Mouse (Mus musculus) embryonic facial prominence, embryonic 12.5 days (tissue): ENCODE results near the gene Akap17b. TPM values are rescaled to one million over a fixed set of nuclear protein-coding genes. Genes with fewer than 3 reads are reported as not detected.
A peak's percentile ranks its signal among the peaks of the same experiment; 100 is the strongest.

Experiments used
- ATAC-seq: fragments of 200-750 bp; cut with Nextera tagmentation; 2 replicates; pipeline ENCODE4 v1.8.0; 2017; ENCODE audit not compliant: insufficient number of reproducible peaks, insufficient read depth, low FRiP score, low TSS enrichment
- H3K27ac ChIP-seq: fragments of 300-500 bp; sonication (generic); 2 replicates; pipeline ENCODE4 v1.5.1; 2016; ENCODE audit warnings: mild to moderate bottlenecking
- H3K27me3 ChIP-seq: fragments of 300-500 bp; sonication (generic); 2 replicates; pipeline ENCODE4 v1.6.1; 2016; ENCODE audit warnings: mild to moderate bottlenecking, moderate library complexity
- H3K36me3 ChIP-seq: fragments of 300-500 bp; sonication (generic); 2 replicates; pipeline ENCODE4 v1.6.1; 2016; ENCODE audit warnings: mild to moderate bottlenecking
- H3K4me1 ChIP-seq: fragments of 300-500 bp; sonication (generic); 2 replicates; pipeline ENCODE4 v1.6.1; 2016
- H3K4me2 ChIP-seq: fragments of 300-500 bp; sonication (generic); replicated peaks from 2 replicates; pipeline ENCODE4 v1.6.1; 2016; ENCODE audit warnings: mild to moderate bottlenecking, moderate library complexity
- H3K4me3 ChIP-seq: fragments of 300-500 bp; sonication (generic); 2 replicates; pipeline ENCODE4 v1.5.1; 2016; ENCODE audit warnings: mild to moderate bottlenecking
- H3K9ac ChIP-seq: fragments of 300-500 bp; sonication (generic); 2 replicates; pipeline ENCODE4 v1.6.1; 2016; ENCODE audit warnings: mild to moderate bottlenecking, moderate library complexity
- H3K9me3 ChIP-seq: fragments of 300-500 bp; sonication (generic); 2 replicates; pipeline ENCODE4 v1.6.1; 2016; ENCODE audit warnings: mild to moderate bottlenecking, moderate library complexity
- WGBS: fragments of 180-500 bp; shearing (Covaris S2); methylation state at CpG from one replicate; pipeline ENCODE4 v1.1.7; 2016; 5-methylcytosine and 5-hydroxymethylcytosine counted together
- polyA plus RNA-seq: library from polyadenylated mRNA; unstranded; fragments of >200 nt; fragmentation: Nextera tagmentation; extraction: Ambion mirVana; gene quantifications from 2 replicates; pipeline ENCODE4 v1.2.1, GENCODE M21; 2016

The Akap17b gene
- polyA plus RNA-seq: 2.7 and 3.1 TPM in 2 replicates

DNA sequence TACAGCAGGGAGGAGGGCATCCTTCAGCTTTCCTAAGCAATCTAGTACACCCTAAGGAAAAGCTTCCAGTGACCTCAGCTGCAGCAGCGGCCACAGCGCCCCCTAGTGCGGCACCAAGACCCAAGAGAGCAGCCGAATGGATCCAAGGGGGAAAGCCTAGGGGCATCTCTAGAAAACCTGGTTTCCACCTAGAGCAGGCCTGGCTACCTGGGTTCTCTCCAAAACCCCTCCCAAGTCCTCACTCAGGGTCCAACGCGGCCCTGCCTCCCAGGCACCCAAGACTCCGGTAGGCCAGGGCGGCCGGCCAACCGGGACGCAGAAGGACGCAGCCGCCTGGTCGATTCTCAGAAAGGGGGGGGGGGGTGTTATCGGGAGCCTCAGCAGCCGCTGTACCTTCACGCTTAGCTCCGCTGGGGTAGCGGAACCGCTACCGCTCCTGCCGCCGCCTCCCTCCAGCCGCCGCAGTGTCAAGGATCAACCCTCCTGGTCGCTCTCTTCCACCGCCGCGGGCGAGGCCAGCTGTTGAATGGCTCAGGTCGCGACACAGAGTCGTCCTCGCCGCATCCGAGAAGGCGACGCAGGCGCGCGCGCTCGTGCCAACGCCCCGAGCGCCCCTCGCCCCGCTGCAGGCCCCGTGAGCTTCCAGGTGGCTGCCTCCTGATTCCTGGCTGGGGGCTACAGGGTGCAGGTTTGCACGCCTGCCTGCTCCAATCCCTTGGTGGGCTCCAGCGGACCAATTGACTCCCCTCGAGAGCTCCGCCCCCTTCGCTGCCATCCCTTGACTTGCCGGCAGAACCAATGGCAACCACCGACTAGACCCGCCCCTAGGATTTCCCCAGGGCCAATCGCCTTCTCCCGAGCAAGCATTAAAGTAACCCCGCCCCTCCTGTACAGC lies at the start of gene Akap17b:
Akap17b (minus strand) TSS at position 739 of the 895 bp plus-strand sequence.
- ATAC-seq: peak; percentile 97
- Histone ChIP-seq H3K4me3 (peak within 1 kb of the TSS; percentile 57), H3K36me3 (no peaks in the 10 kb centered on the region), H3K27me3 (no peaks in the 10 kb centered on the region), H3K9me3 (no peaks in the 10 kb centered on the region), H3K4me2 (peak within 1 kb of the TSS; percentile 43), H3K27ac (peak within 1 kb of the TSS; percentile 30; the same call in 1 of the 2 replicates), H3K9ac (peak within 1 kb of the TSS; percentile 54), H3K4me1 (no peaks in the 10 kb centered on the region)
- WGBS: 26% methylated on average over 58 of the region's 60 CpGs

DNA sequence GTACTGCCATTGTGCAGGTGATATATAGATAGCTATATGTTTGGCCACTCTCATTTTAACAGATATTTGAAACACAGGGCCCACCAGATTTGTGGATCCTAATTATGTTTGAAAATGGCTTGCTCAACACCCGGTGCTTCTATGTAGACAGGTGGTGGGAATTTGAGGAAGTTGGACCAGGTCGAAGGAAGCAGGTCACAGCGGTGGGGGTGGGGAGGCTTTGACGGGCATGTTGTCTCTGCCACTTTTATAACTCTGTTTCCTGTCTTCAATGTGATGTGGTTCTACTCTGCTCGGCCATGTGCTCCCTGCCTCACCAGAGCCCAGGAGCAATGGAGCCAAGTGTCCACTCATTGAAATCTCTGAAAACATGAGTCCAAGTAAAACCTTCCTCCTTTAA lies 46.2 kb upstream of the Akap17b start:
- no peak overlapping the region for H3K9ac ChIP-seq
- no peak for ATAC-seq
- no peaks in the 10 kb centered on the region for H3K36me3 ChIP-seq
- H3K9me3 ChIP-seq: no peaks in the 10 kb centered on the region
- no peaks in the 10 kb centered on the region for H3K27me3 ChIP-seq
- no peak overlapping the region for H3K4me3 ChIP-seq
- H3K4me2 ChIP-seq: no peak overlapping the region
- H3K27ac ChIP-seq: no peak overlapping the region
- 83% methylated on average over 5 of the region's 5 CpGs for WGBS
- H3K4me1 ChIP-seq: no peaks in the 10 kb centered on the region

DNA sequence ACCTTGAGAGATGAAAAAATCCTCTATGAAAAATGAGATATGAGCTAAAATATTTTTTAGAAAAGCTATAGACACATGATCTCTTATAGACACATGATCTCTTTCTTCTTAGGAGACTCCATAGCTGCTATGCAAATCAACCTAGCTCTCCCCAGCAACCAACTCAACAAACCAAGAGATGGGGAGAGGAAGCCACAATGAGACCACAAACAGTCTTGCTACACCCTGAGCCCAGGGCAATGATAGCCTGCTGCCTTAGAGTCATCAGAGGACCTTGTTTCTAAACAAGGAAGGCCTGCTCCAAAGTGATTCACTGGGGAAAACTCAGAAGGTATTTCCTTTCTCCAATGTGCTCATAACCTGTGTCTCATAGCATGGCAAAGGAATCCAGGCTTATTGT lies 44.5 kb upstream of the Akap17b start:
- no peak for ATAC-seq
- H3K4me1 ChIP-seq: no peaks in the 10 kb centered on the region
- no peak overlapping the region for H3K4me3 ChIP-seq
- H3K36me3 ChIP-seq: no peaks in the 10 kb centered on the region
- H3K27me3 ChIP-seq: no peaks in the 10 kb centered on the region
- H3K9me3 ChIP-seq: no peaks in the 10 kb centered on the region
- no peak overlapping the region for H3K4me2 ChIP-seq
- H3K9ac ChIP-seq: no peak overlapping the region
- H3K27ac ChIP-seq: no peak overlapping the region

GRCm38 (mm10) chrX:36676836-36677235 lies 31.6 kb upstream of the Akap17b start:
- 52% methylated on average over 1 of the region's 1 CpGs for WGBS
- no peak overlapping the region for H3K4me2 ChIP-seq
- no peaks in the 10 kb centered on the region for H3K4me1 ChIP-seq
- H3K9me3 ChIP-seq: no peaks in the 10 kb centered on the region
- no peaks in the 10 kb centered on the region for H3K27me3 ChIP-seq
- H3K27ac ChIP-seq: no peak overlapping the region
- H3K36me3 ChIP-seq: no peaks in the 10 kb centered on the region
- no peak overlapping the region for H3K9ac ChIP-seq
- ATAC-seq: no peak
- H3K4me3 ChIP-seq: no peak overlapping the region

DNA sequence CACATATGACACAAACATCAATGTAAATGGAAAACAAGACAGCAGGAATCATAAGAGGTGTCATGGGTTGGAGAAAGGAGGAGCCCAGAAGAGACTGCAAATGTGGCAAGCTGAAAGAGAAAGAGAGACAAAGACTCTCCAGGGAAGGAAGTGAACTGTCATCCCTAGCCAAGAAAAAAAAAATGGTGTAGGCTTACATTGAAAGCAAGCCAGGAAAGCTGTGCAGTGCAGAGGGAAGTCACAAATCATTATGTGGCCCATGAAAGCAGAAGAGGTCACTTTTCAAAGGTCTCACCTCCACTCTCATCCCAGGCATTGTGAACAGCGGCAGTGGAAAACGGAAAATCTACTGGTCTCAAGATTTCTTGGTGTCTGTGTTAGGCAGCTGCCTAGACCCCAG lies 27.5 kb upstream of the Akap17b start:
- H3K4me3 ChIP-seq: no peak overlapping the region
- no peak overlapping the region for H3K27ac ChIP-seq
- H3K4me2 ChIP-seq: no peak overlapping the region
- no peak overlapping the region for H3K9ac ChIP-seq
- H3K36me3 ChIP-seq: no peaks in the 10 kb centered on the region
- ATAC-seq: no peak
- 78% methylated on average over 2 of the region's 2 CpGs for WGBS
- no peaks in the 10 kb centered on the region for H3K4me1 ChIP-seq
- no peaks in the 10 kb centered on the region for H3K27me3 ChIP-seq
- no peaks in the 10 kb centered on the region for H3K9me3 ChIP-seq

GRCm38 (mm10) chrX:36640046-36640445 lies 5.1 kb downstream of the Akap17b start:
- 86% methylated on average over 6 of the region's 6 CpGs for WGBS
- Histone ChIP-seq H3K9ac (no peak overlapping the region), H3K4me1 (no peaks in the 10 kb centered on the region), H3K4me3 (no peak overlapping the region), H3K36me3 (no peaks in the 10 kb centered on the region), H3K9me3 (no peaks in the 10 kb centered on the region), H3K4me2 (no peak overlapping the region), H3K27me3 (no peaks in the 10 kb centered on the region), H3K27ac (no peak overlapping the region)
- no peak for ATAC-seq

GRCm38 (mm10) chrX:36630771-36631170 lies 14.4 kb downstream of the Akap17b start:
- Histone ChIP-seq H3K9ac (no peak overlapping the region), H3K4me3 (no peak overlapping the region), H3K36me3 (no peaks in the 10 kb centered on the region), H3K27me3 (no peaks in the 10 kb centered on the region), H3K9me3 (no peaks in the 10 kb centered on the region), H3K4me1 (no peaks in the 10 kb centered on the region), H3K27ac (no peak overlapping the region), H3K4me2 (no peak overlapping the region)
- ATAC-seq: no peak
- 4% methylated on average over 1 of the region's 1 CpGs for WGBS

GRCm38 (mm10) chrX:36628102-36628501 lies 17.1 kb downstream of the Akap17b start:
- Histone ChIP-seq H3K4me3 (no peak overlapping the region), H3K4me1 (no peaks in the 10 kb centered on the region), H3K4me2 (no peak overlapping the region), H3K9ac (no peak overlapping the region), H3K36me3 (no peaks in the 10 kb centered on the region), H3K9me3 (no peaks in the 10 kb centered on the region), H3K27ac (no peak overlapping the region), H3K27me3 (no peaks in the 10 kb centered on the region)
- no peak for ATAC-seq
- 72% methylated on average over 3 of the region's 3 CpGs for WGBS

DNA sequence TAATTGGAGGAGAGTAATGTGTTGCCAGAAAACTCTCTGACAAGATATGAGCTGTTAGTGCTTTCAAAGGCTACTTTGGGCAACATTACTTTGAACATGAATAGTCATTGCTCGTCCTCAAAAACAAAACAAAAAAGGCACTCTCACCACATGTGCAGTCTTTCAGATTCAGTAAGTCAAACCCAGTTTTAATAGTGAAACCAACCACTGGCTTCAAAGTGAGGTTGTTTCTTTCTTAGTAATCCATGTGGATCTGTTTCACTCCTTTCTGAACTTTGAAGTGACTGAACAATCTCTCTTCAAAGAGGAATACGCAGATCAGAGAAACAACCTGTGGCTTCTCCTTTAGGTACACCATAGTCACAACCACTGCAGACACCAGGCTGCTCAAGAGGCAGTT lies 36.1 kb downstream of the Akap17b start:
- no peak for ATAC-seq
- H3K27ac ChIP-seq: no peak overlapping the region
- H3K4me3 ChIP-seq: no peak overlapping the region
- H3K27me3 ChIP-seq: no peaks in the 10 kb centered on the region
- WGBS: 88% methylated on average over 2 of the region's 2 CpGs
- no peaks in the 10 kb centered on the region for H3K9me3 ChIP-seq
- no peak overlapping the region for H3K4me2 ChIP-seq
- 0 out of 2 replicates have a peak, but pooled peaks cover 12% of the 10 kb centered on the region for H3K36me3 ChIP-seq
- H3K4me1 ChIP-seq: no peaks in the 10 kb centered on the region
- H3K9ac ChIP-seq: no peak overlapping the region

- ATAC-seq: no peak
- H3K27ac ChIP-seq: no peak overlapping the region
- H3K9me3 ChIP-seq: no peaks in the 10 kb centered on the region
- no peaks in the 10 kb centered on the region; the same call in 1 of the 2 replicates for H3K4me1 ChIP-seq
- H3K9ac ChIP-seq: no peak overlapping the region
- H3K4me3 ChIP-seq: no peak overlapping the region
- H3K27me3 ChIP-seq: no peaks in the 10 kb centered on the region
- H3K36me3 ChIP-seq: peaks cover 14% of the 10 kb centered on the region; the same call in 1 of the 2 replicates
- H3K4me2 ChIP-seq: no peak overlapping the region
- WGBS: 95% methylated on average over 4 of the region's 4 CpGs
Measured at GRCm38 (mm10) chrX:36604040-36604439, 41.2 kb downstream of the Akap17b start.

DNA sequence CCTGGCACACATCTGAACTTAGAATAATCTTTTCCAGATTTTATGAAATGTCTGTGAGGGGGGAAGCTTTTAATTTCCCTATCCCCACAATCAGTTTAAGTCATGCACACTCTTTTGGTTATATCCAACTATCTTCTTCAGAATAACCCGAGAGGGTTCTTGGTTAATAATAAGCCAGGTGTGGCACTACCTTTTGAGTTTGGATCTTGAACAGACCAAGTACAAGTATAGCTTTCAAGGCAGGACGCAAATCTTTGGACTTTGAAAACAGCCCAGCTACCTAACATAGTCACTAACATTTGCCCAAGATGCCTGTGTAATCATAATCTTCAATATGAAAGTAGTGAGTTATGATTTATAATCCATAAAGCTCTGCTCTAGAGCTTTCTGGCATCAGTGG lies 42.3 kb downstream of the Akap17b start:
- no peaks in the 10 kb centered on the region for H3K27me3 ChIP-seq
- H3K36me3 ChIP-seq: peaks cover 14% of the 10 kb centered on the region; the same call in 1 of the 2 replicates
- H3K27ac ChIP-seq: no peak overlapping the region
- no peak overlapping the region for H3K4me3 ChIP-seq
- H3K4me1 ChIP-seq: no peaks in the 10 kb centered on the region; the same call in 1 of the 2 replicates
- 84% methylated on average over 2 of the region's 2 CpGs for WGBS
- no peak for ATAC-seq
- no peaks in the 10 kb centered on the region for H3K9me3 ChIP-seq
- no peak overlapping the region for H3K9ac ChIP-seq
- H3K4me2 ChIP-seq: no peak overlapping the region

GRCm38 (mm10) chrX:36600066-36600465 lies 45.1 kb downstream of the Akap17b start:
- no peak for ATAC-seq
- Histone ChIP-seq H3K36me3 (peaks cover 9% of the 10 kb centered on the region; the same call in 1 of the 2 replicates), H3K27me3 (no peaks in the 10 kb centered on the region), H3K9me3 (no peaks in the 10 kb centered on the region), H3K4me3 (peak overlapping the region; percentile 62), H3K9ac (no peak overlapping the region), H3K4me1 (no peaks in the 10 kb centered on the region; the same call in 1 of the 2 replicates), H3K4me2 (peak overlapping the region; percentile 52), H3K27ac (no peak overlapping the region)
- WGBS: 54% methylated on average over 8 of the region's 8 CpGs
